Comparison of ENCODE assay signal across 14 mouse cellular contexts in genomic region chr2:180236500-180236899, GRCm38 (mm10). TPM values are rescaled to one million over a fixed set of nuclear protein-coding genes. Genes with fewer than 3 reads are reported as not detected.
DNase-seq lines count a peak whose midpoint lies in the region; ATAC-seq and TF ChIP-seq lines count a peak whose summit lies in the region.
"Had no signal": no experiment of that assay in that cellular context is flagged by ENCODE, and none has a peak within 500 bp of the region (broad histone marks: within the 10 kb centered on the region; RNA-seq: fewer than 3 reads in every experiment).

No protein-coding gene starts in this region.

- H3K9me3 ChIP-seq in heart, embryonic 15.5 days (replicated peaks), result no peaks in the 10 kb centered on the region
- no peaks in the 10 kb centered on the region for H3K9me3 ChIP-seq in ES-Bruce4 (replicated peaks; ENCODE audit: control insufficient read depth, insufficient read depth, low read length, poor library complexity, severe bottlenecking)
- H3K9me3 ChIP-seq in embryonic facial prominence, embryonic 15.5 days (replicated peaks), result no peaks in the 10 kb centered on the region
- no peaks in the 10 kb centered on the region for H3K9me3 ChIP-seq in liver, embryonic 11.5 days (ENCODE audit: control insufficient read depth, low read length)
- H3K9me3 ChIP-seq in forebrain, embryonic 13.5 days (replicated peaks), result no peaks in the 10 kb centered on the region
- H3K9me3 ChIP-seq: hindbrain, embryonic 13.5 days had no signal

- no peak for TF ChIP-seq CTCF in ES-Bruce4 (IDR thresholded peaks at IDR 0.05; ENCODE audit: low read depth, low read length)

- H3K4me3 ChIP-seq in heart, embryonic 15.5 days, result no peak overlapping the region
- 0 out of 2 replicates have a peak overlapping the region, but pooled peaks have one; percentile 1 for H3K4me3 ChIP-seq in ES-Bruce4 (ENCODE audit: low read depth, low read length)
- no peak overlapping the region for H3K4me3 ChIP-seq in embryonic facial prominence, embryonic 15.5 days (replicated peaks)
- H3K4me3 ChIP-seq in liver, embryonic 11.5 days (ENCODE audit: low read depth, low read length), result no peak overlapping the region
- no peak overlapping the region for H3K4me3 ChIP-seq in forebrain, embryonic 13.5 days
- H3K4me3 ChIP-seq: hindbrain, embryonic 13.5 days had no signal

- no peak for TF ChIP-seq POLR2A in ES-Bruce4 (IDR thresholded peaks at IDR 0.05; ENCODE audit: insufficient read depth, low read length)

- no peaks in the 10 kb centered on the region for H3K27me3 ChIP-seq in heart, embryonic 15.5 days
- no peaks in the 10 kb centered on the region for H3K27me3 ChIP-seq in ES-Bruce4 (ENCODE audit: control insufficient read depth, insufficient read depth, low read length, poor library complexity, severe bottlenecking)
- H3K27me3 ChIP-seq in embryonic facial prominence, embryonic 15.5 days, result no peaks in the 10 kb centered on the region
- no peaks in the 10 kb centered on the region for H3K27me3 ChIP-seq in liver, embryonic 11.5 days (replicated peaks; ENCODE audit: control insufficient read depth, insufficient read depth, low read length)
- H3K27me3 ChIP-seq in forebrain, embryonic 13.5 days, result no peaks in the 10 kb centered on the region

- no peak overlapping the region for H3K4me2 ChIP-seq in heart, embryonic 15.5 days
- no peak overlapping the region for H3K4me2 ChIP-seq in embryonic facial prominence, embryonic 15.5 days (replicated peaks)
- peak overlapping the region; percentile 40 for H3K4me2 ChIP-seq in liver, embryonic 11.5 days
- no peak overlapping the region for H3K4me2 ChIP-seq in forebrain, embryonic 13.5 days
- H3K4me2 ChIP-seq: heart, embryonic 11.5 days; hindbrain, embryonic 13.5 days had no signal

- peaks cover 37% of the 10 kb centered on the region for H3K4me1 ChIP-seq in heart, embryonic 15.5 days (replicated peaks)
- H3K4me1 ChIP-seq in ES-Bruce4 (ENCODE audit: control insufficient read depth, insufficient read depth, low read length), result peaks cover 3% of the 10 kb centered on the region
- H3K4me1 ChIP-seq in embryonic facial prominence, embryonic 15.5 days, result peaks cover 20% of the 10 kb centered on the region
- peaks cover 42% of the 10 kb centered on the region for H3K4me1 ChIP-seq in liver, embryonic 11.5 days (replicated peaks; ENCODE audit: control insufficient read depth, insufficient read depth, low read length)
- peaks cover 5% of the 10 kb centered on the region for H3K4me1 ChIP-seq in forebrain, embryonic 13.5 days

- no peak for DNase-seq in heart, adult 8-10 months (ENCODE audit: low spot score)
- DNase-seq in liver, embryonic 11.5 days (ENCODE audit: low spot score), result no peak
- no peak for DNase-seq in gastrocnemius, postnatal 4 days (ENCODE audit: low spot score in 2 of 2)
- DNase-seq: cerebellum, postnatal 36 days; lung, postnatal 36 days had no signal

- peak overlapping the region; percentile 88 for H3K27ac ChIP-seq in heart, embryonic 15.5 days
- peak overlapping the region; percentile 94 for H3K27ac ChIP-seq in ES-Bruce4 (ENCODE audit: insufficient read depth, low read length)
- H3K27ac ChIP-seq in embryonic facial prominence, embryonic 15.5 days (replicated peaks), result peak overlapping the region; percentile 76
- peak overlapping the region; percentile 59 for H3K27ac ChIP-seq in liver, embryonic 11.5 days (ENCODE audit: low read depth, low read length)
- H3K27ac ChIP-seq in forebrain, embryonic 13.5 days, result no peak overlapping the region; the same call in 1 of the 2 replicates
- H3K27ac ChIP-seq: hindbrain, embryonic 13.5 days had no signal

- no peak overlapping the region for H3K9ac ChIP-seq in heart, embryonic 15.5 days
- peak overlapping the region; percentile 15; the same call in 1 of the 2 replicates for H3K9ac ChIP-seq in ES-Bruce4 (ENCODE audit: low read depth, poor library complexity, severe bottlenecking)
- H3K9ac ChIP-seq in embryonic facial prominence, embryonic 15.5 days, result no peak overlapping the region
- no peak overlapping the region for H3K9ac ChIP-seq in liver, embryonic 11.5 days (ENCODE audit: low read depth, low read length)
- no peak overlapping the region for H3K9ac ChIP-seq in forebrain, embryonic 13.5 days
- H3K9ac ChIP-seq: hindbrain, embryonic 13.5 days had no signal

- 49% methylated on average over 3 of the region's 3 CpGs for WGBS in heart, embryonic 15.5 days
- 55% methylated on average over 3 of the region's 3 CpGs for WGBS in embryonic facial prominence, embryonic 15.5 days
- 38% methylated on average over 1 of the region's 3 CpGs for WGBS in liver, embryonic 11.5 days
- WGBS in forebrain, embryonic 13.5 days, result 71% methylated on average over 3 of the region's 3 CpGs

- ATAC-seq in heart, embryonic 15.5 days (replicated peaks; ENCODE audit: insufficient number of reproducible peaks, insufficient read depth, low FRiP score, low read depth), result no peak
- ATAC-seq in embryonic facial prominence, embryonic 15.5 days (ENCODE audit: insufficient number of reproducible peaks, low FRiP score, low TSS enrichment, low read depth), result no peak
- ATAC-seq in liver, embryonic 11.5 days (replicated peaks; ENCODE audit: low FRiP score), result peak; percentile 77
- no peak for ATAC-seq in CD4-positive, CD25-positive, alpha-beta regulatory T cell, adult 4 months
- ATAC-seq in forebrain, embryonic 13.5 days, result no peak
- ATAC-seq: forebrain, embryonic 16.5 days had no signal

- H3K36me3 ChIP-seq in heart, embryonic 15.5 days, result no peaks in the 10 kb centered on the region
- H3K36me3 ChIP-seq in ES-Bruce4 (ENCODE audit: control insufficient read depth, insufficient read depth, low read length, poor library complexity, severe bottlenecking), result no peaks in the 10 kb centered on the region
- no peaks in the 10 kb centered on the region for H3K36me3 ChIP-seq in embryonic facial prominence, embryonic 15.5 days
- no peaks in the 10 kb centered on the region for H3K36me3 ChIP-seq in liver, embryonic 11.5 days (ENCODE audit: control insufficient read depth, insufficient read depth, low read length)
- no peaks in the 10 kb centered on the region for H3K36me3 ChIP-seq in forebrain, embryonic 13.5 days (ENCODE audit: poor library complexity, severe bottlenecking)
- H3K36me3 ChIP-seq: hindbrain, embryonic 13.5 days had no signal

- TF ChIP-seq EP300 in ES-Bruce4 (IDR thresholded peaks at IDR 0.05; ENCODE audit: insufficient read depth, low read depth, low read length), result peak; percentile 92

RNA-seq across cellular contexts. Expression of gene Lama5, which starts 10.8 kb away (rescaled TPM):
- polyA plus RNA-seq in heart, embryonic 15.5 days (2015; fragmentation: Nextera tagmentation; extraction: Ambion mirVana), result 21.9 and 29.1 TPM in 2 replicates
- 100 to 1,000 TPM in 1 of 4 experiments, 10 to 100 TPM in 3; 78.1 to 110 (median 93.3) TPM for total RNA-seq in heart, adult 8-10 months (2022)
- 141 and 145 TPM in 2 replicates for polyA plus RNA-seq in ES-Bruce4 (2011; ENCODE audit: insufficient read depth, insufficient read length, low read depth, missing spikeins)
- 28.0 and 37.2 TPM in 2 replicates for polyA plus RNA-seq in embryonic facial prominence, embryonic 15.5 days (2015; fragmentation: Nextera tagmentation; extraction: Ambion mirVana)
- 10.7 and 15.5 TPM in 2 replicates for polyA plus RNA-seq in liver, embryonic 11.5 days (2014; fragmentation: Nextera tagmentation; extraction: Ambion mirVana)
- polyA plus RNA-seq in CD4-positive, CD25-positive, alpha-beta regulatory T cell, adult 4 months (2017; shearing (Covaris generic)), result 1 to 10 TPM in 1 of 2 experiments, under 1 TPM in 1; 0.30 to 1.4 TPM
- total RNA-seq in gastrocnemius, postnatal 4 days (2021), result 10 to 100 TPM; 32.3 to 42.7 TPM
- 3.4 and 5.0 TPM in 2 replicates for polyA plus RNA-seq in forebrain, embryonic 13.5 days (2015; fragmentation: Nextera tagmentation; extraction: Ambion mirVana)

RNA-seq across cellular contexts. Expression of gene Rps21, which starts 20.7 kb away (rescaled TPM):
- polyA plus RNA-seq in heart, embryonic 15.5 days (2015; fragmentation: Nextera tagmentation; extraction: Ambion mirVana), result 259 and 352 TPM in 2 replicates
- 100 to 1,000 TPM; 452 to 674 (median 565) TPM for total RNA-seq in heart, adult 8-10 months (2022)
- polyA plus RNA-seq in ES-Bruce4 (2011; ENCODE audit: insufficient read depth, insufficient read length, low read depth, missing spikeins), result 1,612 and 1,632 TPM in 2 replicates
- polyA plus RNA-seq in embryonic facial prominence, embryonic 15.5 days (2015; fragmentation: Nextera tagmentation; extraction: Ambion mirVana), result 599 and 606 TPM in 2 replicates
- 736 and 852 TPM in 2 replicates for polyA plus RNA-seq in liver, embryonic 11.5 days (2014; fragmentation: Nextera tagmentation; extraction: Ambion mirVana)
- 1,000 to 10,000 TPM in 1 of 2 experiments, 100 to 1,000 TPM in 1; 875 to 1,561 TPM for polyA plus RNA-seq in CD4-positive, CD25-positive, alpha-beta regulatory T cell, adult 4 months (2017; shearing (Covaris generic))
- 100 to 1,000 TPM; 786 to 791 TPM for total RNA-seq in gastrocnemius, postnatal 4 days (2021)
- polyA plus RNA-seq in forebrain, embryonic 13.5 days (2015; fragmentation: Nextera tagmentation; extraction: Ambion mirVana), result 483 and 550 TPM in 2 replicates

RNA-seq across cellular contexts. Expression of gene Cables2, which starts 36.8 kb away (rescaled TPM):
- 8.4 and 10.5 TPM in 2 replicates for polyA plus RNA-seq in heart, embryonic 15.5 days (2015; fragmentation: Nextera tagmentation; extraction: Ambion mirVana)
- total RNA-seq in heart, adult 8-10 months (2022), result 10 to 100 TPM; 12.1 to 14.1 (median 12.6) TPM
- polyA plus RNA-seq in ES-Bruce4 (2011; ENCODE audit: insufficient read depth, insufficient read length, low read depth, missing spikeins), result 13.2 and 14.5 TPM in 2 replicates
- polyA plus RNA-seq in embryonic facial prominence, embryonic 15.5 days (2015; fragmentation: Nextera tagmentation; extraction: Ambion mirVana), result 13.5 and 14.2 TPM in 2 replicates
- polyA plus RNA-seq in liver, embryonic 11.5 days (2014; fragmentation: Nextera tagmentation; extraction: Ambion mirVana), result 9.4 and 9.6 TPM in 2 replicates
- 1 to 10 TPM; 5.2 to 8.1 TPM for polyA plus RNA-seq in CD4-positive, CD25-positive, alpha-beta regulatory T cell, adult 4 months (2017; shearing (Covaris generic))
- total RNA-seq in gastrocnemius, postnatal 4 days (2021), result 10 to 100 TPM; 13.4 to 14.6 TPM
- polyA plus RNA-seq in forebrain, embryonic 13.5 days (2015; fragmentation: Nextera tagmentation; extraction: Ambion mirVana), result 11.0 and 12.7 TPM in 2 replicates

RNA-seq across cellular contexts. Expression of gene Rbbp8nl, which starts 53.2 kb away (rescaled TPM):
- polyA plus RNA-seq in heart, embryonic 15.5 days (2015; fragmentation: Nextera tagmentation; extraction: Ambion mirVana), result 0.06 and 0.28 TPM in 2 replicates
- not detected for total RNA-seq in heart, adult 8-10 months (2022)
- 1.7 and 1.8 TPM in 2 replicates for polyA plus RNA-seq in ES-Bruce4 (2011; ENCODE audit: insufficient read depth, insufficient read length, low read depth, missing spikeins)
- polyA plus RNA-seq in embryonic facial prominence, embryonic 15.5 days (2015; fragmentation: Nextera tagmentation; extraction: Ambion mirVana), result 1.5 and 1.8 TPM in 2 replicates
- polyA plus RNA-seq in liver, embryonic 11.5 days (2014; fragmentation: Nextera tagmentation; extraction: Ambion mirVana), result 0.10 and 0.16 TPM in 2 replicates
- polyA plus RNA-seq in CD4-positive, CD25-positive, alpha-beta regulatory T cell, adult 4 months (2017; shearing (Covaris generic)), result not detected
- total RNA-seq in gastrocnemius, postnatal 4 days (2021), result not detected
- not detected in 2 replicates for polyA plus RNA-seq in forebrain, embryonic 13.5 days (2015; fragmentation: Nextera tagmentation; extraction: Ambion mirVana)
- total RNA-seq: layer of hippocampus, adult 8-10 months had no signal
- polyA plus RNA-seq: forebrain, embryonic 16.5 days; hindbrain, embryonic 13.5 days had no signal
